Mouse (Mus musculus) adrenal gland, adult (tissue): ENCODE measurements around the gene Kcnj6.

Experiments
- DNase-seq, 2 experiments: peaks; one replicate each; pipeline ENCODE4 v3.0.0; 2022 to 2023; ENCODE audit warnings: low spot score in 1 of 2; ENCODE audit not compliant: inconsistent age in 2 of 2

Gene Kcnj6

DNA sequence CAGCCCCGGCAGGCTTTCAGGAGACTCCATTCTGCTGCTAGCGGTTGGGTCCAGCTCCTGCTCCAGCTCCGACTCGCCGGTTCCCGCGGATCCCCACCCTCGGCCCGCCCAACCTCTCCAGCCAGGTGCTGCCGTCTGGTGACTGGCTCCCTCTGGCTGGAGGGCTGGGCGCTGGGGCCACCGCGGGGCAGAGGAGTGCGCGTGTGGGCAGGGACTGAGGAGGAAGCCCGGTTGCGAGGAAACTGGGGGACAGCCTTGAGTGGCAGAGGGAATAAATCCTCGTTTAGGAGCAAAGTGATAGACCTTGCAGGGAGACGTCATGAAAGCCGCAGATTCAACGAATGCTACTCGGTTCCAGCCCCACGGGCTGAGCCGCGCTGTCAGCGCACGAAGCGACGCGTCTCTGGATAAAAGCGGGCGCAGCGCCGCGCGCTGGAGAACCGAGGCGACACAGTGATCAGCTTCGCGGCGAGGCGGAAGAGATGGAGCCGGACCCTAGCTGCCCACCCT, at the start of gene Kcnj6:
Gene Kcnj6, minus strand, starts transcription at position 362 of the 510 bp plus-strand sequence.
- DNase-seq = peak; percentile 18 to 48

DNA sequence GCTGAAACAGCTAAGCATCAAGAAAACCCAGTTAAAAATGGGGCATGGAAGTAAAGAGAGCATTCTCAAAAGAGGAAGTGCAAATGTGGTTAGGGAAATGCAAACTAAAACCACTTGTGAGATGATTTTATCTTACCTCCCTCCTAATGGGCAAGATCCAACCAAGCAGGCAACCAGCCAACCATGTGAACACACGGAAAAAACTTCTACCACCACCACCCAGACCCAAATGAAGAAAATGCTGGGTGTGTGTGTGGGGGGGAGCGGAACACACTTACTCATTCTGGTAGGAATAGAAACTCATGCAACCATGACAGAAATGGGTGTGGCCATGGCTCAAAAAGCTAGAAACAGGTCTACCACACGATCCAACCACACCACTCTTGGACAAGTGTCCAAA, 12.4 kb upstream of the Kcnj6 start:
- DNase-seq = no peak

DNA sequence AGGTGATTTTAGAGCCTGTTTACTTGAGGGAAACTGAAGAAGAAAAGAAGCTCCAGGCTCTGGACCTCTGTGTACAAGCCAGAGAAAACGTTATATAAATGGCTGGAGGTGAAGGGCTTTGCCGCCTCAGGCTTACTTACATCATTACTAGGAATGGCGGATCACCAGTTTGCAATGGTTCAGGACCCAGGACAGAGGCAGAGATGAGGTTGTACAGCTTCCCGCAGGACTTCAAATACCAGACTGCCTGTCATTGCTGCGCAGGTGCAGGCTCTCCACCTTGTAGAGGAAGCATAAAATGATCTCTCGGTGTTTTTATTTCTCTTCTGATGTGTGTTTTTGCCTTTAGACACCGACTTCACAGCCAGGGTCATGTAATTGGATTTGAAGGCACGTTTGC, 7.1 kb upstream of the Kcnj6 start:
- DNase-seq = no peak

- no peak for DNase-seq
These were observed 2.0 kb upstream of the Kcnj6 start for GRCm38 (mm10) chr16:94999551-94999950.

GRCm38 (mm10) chr16:94999019-94999418, 1.5 kb upstream of the Kcnj6 start:
- no peak for DNase-seq

GRCm38 (mm10) chr16:94996791-94997281, 665 bp downstream of the Kcnj6 start:
- DNase-seq = peak in 1 of 2 experiments; percentile 36

- DNase-seq = peak; percentile 17 to 60
These were observed 1.9 kb downstream of the Kcnj6 start for GRCm38 (mm10) chr16:94995542-94996131.

DNA sequence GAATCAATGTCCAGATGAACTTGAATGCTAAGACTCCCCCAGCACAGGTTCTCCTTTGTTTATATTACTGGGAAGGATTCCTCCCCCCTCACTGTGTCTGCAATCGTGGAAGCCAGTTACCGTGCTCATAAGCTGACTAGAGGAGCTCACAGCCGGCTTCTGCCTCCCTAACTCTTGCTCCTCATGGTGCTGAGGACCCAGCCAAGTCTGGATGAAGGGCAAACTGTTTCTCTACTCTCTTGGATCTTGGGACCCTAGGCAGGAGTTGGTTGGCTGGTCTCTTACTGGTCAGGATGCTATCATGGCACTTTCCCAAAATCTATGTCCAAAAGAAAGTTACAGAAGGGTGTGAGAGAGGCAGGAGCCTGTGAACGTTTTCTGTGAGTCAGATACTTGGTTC, 2.6 kb downstream of the Kcnj6 start:
- DNase-seq = no peak

DNA sequence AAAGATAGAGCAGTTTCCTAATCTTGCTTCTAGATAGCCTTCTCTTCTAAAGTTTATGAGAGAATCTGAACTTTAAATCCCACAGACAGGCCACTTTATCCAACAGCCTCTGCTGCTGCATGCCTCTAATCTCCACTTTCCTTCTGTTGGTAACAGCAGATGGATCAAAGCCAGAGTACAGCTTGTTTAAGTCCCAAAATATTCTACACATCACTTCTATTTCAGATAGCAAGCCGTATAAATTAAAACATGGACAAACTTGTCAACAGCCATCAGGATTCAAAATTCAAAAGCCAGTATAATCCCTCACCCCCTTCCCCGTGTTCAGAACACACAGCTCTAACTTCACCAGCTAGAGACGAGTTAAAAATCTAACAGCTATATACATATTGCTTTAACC, 3.4 kb downstream of the Kcnj6 start:
- no peak for DNase-seq

- no peak for DNase-seq
These were observed 7.4 kb downstream of the Kcnj6 start for GRCm38 (mm10) chr16:94990114-94990513.

GRCm38 (mm10) chr16:94986731-94987130, 10.8 kb downstream of the Kcnj6 start:
- DNase-seq = peak; percentile 9 to 26

- no peak for DNase-seq
These were observed 13.2 kb downstream of the Kcnj6 start for GRCm38 (mm10) chr16:94984263-94984662.

DNA sequence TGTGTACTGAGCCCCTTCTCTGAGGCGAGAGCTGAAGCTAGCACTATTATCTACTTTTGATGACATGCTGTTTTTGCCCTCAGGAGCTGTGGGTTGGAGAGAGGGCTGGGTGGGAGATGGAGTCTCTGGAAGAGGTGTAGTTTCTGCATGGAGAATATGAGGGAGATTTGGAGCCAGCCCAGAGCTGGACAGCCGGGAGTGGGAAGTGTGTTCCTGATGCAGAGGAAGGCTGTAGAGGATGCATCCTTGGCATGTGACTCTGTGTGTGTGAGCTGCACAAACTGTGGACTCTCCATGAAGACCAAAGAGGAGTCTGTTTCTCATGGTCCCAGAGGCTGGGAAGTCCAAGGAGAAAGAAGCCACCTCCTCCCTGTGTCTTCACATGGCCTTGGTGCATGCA, 17.1 kb downstream of the Kcnj6 start:
- DNase-seq = no peak

- DNase-seq = no peak
These were observed 18.0 kb downstream of the Kcnj6 start for GRCm38 (mm10) chr16:94979499-94979898.

- peak; percentile 12 to 44 for DNase-seq
These were observed 25.2 kb downstream of the Kcnj6 start for GRCm38 (mm10) chr16:94972080-94972855.

- DNase-seq = no peak
These were observed 28.6 kb downstream of the Kcnj6 start for GRCm38 (mm10) chr16:94968941-94969340.

DNA sequence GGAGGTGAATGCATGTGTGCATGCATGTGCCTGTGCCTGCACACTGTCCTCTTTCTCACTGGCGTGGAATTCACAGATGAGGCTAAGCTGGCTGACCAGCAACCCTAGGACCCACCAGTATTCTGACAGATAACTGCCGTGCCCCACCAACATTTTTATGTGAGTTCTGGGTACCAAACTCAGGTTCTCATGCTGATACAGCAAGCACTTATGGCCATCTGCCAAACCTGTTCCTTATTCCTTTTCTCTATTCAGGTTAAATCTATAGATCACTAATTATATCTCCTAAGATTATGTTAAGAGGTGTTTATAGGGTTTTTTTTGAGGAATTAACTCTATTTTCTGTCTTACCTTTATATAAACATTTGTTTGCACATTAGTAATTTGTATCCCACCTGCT, 29.0 kb downstream of the Kcnj6 start:
- no peak for DNase-seq

DNA sequence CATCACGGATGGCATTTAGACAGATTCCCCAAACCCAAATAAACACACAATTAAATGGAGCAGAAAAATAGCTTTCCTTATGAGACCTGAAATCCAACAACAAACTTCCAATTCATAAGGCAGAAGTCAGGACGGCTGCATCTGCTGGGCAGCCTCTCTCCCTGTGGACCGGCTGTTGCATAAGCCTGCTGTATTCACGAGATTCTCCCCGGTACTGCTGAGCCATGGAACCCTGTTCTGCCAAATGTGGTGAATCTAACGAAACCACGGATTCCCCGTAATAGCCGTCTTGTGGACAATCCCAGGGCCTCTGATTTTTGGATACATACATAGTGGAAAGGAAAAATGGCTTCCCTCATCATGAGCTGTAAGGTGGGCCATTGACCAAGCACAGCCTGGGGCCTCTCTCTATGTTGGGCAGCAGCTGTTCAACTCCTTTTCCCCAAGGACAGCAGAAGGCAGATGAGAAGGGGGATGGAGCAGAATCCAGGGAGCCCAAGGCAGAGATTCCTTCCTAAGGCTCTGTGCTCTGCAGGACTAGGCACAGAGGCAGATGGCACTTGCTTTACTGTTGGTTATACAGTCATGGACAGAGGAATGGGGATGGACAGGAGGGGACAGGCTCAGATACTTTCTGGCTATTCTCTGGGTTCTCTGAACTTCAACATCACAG, 40.2 kb downstream of the Kcnj6 start:
- no peak for DNase-seq

GRCm38 (mm10) chr16:94956410-94956809, 41.1 kb downstream of the Kcnj6 start:
- no peak for DNase-seq

GRCm38 (mm10) chr16:94953294-94953693, 44.2 kb downstream of the Kcnj6 start:
- no peak for DNase-seq

GRCm38 (mm10) chr16:94949172-94949571, 48.3 kb downstream of the Kcnj6 start:
- no peak for DNase-seq

DNA sequence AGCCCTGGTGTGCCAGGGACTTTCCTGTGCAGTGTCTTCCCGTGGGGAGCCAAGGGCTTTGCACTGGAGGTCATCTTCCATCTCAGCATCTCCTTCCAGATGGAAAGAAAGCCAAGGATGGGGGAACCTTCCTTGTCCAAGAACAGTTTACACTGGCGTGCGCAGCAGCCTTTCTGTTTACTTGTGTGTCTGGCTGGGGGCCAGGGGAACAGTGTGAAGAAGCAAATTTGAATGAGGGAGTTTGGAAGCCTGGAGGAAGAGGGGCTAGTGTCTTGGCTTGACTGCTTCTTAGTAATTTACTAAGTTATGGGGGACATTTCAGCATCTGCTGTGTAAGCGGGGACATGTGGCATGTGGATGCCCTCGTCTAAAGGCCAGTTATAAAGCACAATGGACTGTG, 50.7 kb downstream of the Kcnj6 start:
- no peak for DNase-seq
